Mouse (Mus musculus) mature B cell (primary cell): ENCODE measurements around the gene Rassf6.

ENCODE experiments used
- in situ Hi-C: fragments of 300-500 bp; cut with MboI; formaldehyde crosslinking; loops from 2 replicates; pipeline ENCODE4 v1.14.3; 2019

The Rassf6 gene

DNA sequence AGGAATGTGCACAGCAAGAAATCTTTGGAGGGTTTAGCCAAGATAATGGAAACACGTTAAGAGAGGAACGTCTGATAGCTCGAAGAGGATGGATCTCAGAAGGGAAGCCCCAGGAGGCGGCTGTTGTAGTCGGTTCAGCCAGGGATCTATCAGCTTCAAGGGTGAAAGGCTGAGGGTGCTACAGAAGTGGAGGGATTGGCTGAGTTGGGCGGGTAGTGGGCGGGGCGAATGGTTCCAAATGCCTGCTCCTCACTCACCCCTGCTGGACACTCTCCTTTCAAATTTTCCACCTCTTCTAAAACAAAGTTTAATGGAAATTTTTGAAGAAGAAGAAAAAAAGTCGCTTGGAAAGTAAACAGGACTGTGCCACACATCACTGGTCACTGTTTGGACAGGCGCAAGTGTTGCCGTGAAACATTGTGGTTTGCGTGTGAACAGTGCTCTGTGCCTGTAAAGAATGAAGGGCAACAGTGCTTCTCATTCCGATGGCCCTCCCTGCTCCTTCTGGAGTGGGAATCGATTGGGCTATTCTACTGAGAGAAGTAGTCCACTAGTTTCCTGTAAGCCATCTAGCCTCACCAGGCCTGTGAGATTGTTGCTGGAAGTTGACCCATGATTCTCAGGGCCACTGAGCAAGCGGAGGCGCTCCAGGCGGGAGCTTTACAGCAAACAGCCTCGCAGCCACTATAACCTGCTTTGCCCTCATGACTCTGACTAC lies 15.6 kb downstream of the Rassf6 start:
- in situ Hi-C loops, result loop anchor here (25.0 kb wide), 1 partner anchor 413 kb away; the partner anchor contains the start of gene Cox18

DNA sequence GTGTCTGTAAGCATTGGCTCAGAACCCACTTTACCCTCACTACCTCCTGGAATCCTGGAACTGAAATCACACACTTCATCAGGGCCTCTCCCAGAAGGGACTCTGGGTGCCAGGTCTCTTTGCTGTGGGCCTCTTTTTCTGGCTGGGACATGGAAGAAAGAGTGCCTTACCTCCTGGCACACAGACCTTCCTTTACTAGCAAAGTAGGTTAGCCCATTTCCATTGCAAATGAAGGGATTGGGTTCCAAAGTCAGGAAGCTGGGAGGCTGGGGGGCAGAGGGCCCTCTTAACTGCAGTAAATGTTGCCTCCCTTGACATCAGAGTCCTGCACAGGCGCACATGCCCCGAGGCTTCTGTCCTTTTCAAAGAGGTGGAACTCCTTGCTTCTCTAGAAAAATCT lies 17.2 kb downstream of the Rassf6 start:
- in situ Hi-C loops, result loop anchor here (25.0 kb wide), 1 partner anchor 411 kb away; the partner anchor contains the start of gene Cox18

GRCm38 (mm10) chr5:90621726-90622125 lies 18.7 kb downstream of the Rassf6 start:
- in situ Hi-C loops, result loop anchor here (25.0 kb wide), 1 partner anchor 409 kb away; the partner anchor contains the start of gene Cox18

GRCm38 (mm10) chr5:90621316-90621715 lies 19.1 kb downstream of the Rassf6 start:
- in situ Hi-C loops, result loop anchor here (25.0 kb wide), 1 partner anchor 409 kb away; the partner anchor contains the start of gene Cox18

- in situ Hi-C loops, result loop anchor here (25.0 kb wide), 1 partner anchor 406 kb away; the partner anchor contains the start of gene Cox18
Measured at GRCm38 (mm10) chr5:90617859-90618258, 22.6 kb downstream of the Rassf6 start.

DNA sequence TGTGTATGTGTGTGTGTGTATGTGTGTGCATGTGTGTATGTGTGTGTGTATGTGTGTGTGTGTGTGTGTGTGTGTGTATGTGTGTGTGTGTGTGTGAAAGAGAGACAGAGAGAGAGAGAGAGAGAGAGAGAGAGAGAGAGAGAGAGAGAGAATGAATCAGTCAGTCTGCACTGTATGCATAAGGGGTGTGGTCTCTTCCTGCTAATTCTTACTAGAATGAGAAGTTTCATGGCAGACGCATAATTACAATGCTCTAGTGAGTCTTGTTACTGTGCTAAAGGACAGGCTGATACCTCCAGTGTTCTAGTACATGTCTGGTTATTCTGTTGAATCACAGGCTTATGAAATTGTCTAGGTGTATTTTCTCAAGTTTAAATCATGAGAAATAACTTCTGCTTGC lies 27.7 kb downstream of the Rassf6 start:
- in situ Hi-C loops, result loop anchor here (25.0 kb wide), 1 partner anchor 400 kb away; the partner anchor contains the start of gene Cox18

DNA sequence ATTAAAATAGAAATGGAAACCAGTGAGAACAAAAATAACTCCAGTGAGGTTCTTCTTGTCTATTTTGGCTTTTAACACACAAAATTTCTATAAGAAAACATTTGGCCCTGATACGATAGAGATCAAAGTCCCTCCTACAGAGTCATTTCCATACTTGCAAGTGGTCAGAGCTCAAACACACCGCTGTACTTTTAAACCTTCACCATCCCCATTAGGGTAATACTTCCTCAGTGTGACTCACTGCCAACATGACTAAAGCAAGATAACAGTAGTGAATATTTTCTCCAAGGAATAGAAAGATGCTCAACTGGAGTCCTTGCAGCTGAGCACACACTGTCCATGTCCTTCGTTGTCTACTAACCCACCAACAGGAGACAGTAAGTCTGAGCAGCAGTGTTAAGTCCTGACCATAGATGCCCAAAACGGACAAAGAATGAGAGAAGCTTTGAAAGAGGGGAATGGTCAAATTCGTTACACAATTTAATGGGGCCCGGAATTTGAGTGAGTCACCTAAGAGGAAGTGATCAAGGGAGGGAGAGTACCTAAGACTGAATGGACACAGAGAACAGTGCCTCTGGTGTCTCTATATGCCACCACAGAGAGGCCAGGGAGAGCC lies 28.4 kb downstream of the Rassf6 start:
- in situ Hi-C loops, result loop anchor here (25.0 kb wide), 1 partner anchor 400 kb away; the partner anchor contains the start of gene Cox18

GRCm38 (mm10) chr5:90611388-90611787 lies 29.1 kb downstream of the Rassf6 start:
- in situ Hi-C loops, result loop anchor here (25.0 kb wide), 1 partner anchor 399 kb away; the partner anchor contains the start of gene Cox18

DNA sequence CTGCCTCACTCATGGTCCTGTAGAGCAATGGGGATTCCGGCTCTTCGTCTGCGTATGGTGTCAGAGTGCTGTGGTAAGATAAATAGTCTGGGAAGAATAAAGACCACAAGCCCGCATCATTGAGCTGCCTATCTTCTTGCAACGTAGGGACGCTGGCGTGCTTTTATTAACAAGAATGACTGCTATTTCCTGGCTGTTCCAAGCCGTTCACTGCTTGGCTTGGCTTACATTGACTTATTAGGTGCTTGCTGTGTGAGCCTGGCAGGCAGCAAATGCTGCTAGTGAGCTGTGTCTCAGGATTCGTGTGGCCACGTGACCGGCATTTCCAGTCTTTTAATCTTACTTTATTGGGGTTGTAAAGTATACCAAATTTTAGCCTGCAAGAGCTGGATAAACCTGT lies 31.6 kb downstream of the Rassf6 start:
- in situ Hi-C loops, result loop anchor here (25.0 kb wide), 1 partner anchor 397 kb away; the partner anchor contains the start of gene Cox18

DNA sequence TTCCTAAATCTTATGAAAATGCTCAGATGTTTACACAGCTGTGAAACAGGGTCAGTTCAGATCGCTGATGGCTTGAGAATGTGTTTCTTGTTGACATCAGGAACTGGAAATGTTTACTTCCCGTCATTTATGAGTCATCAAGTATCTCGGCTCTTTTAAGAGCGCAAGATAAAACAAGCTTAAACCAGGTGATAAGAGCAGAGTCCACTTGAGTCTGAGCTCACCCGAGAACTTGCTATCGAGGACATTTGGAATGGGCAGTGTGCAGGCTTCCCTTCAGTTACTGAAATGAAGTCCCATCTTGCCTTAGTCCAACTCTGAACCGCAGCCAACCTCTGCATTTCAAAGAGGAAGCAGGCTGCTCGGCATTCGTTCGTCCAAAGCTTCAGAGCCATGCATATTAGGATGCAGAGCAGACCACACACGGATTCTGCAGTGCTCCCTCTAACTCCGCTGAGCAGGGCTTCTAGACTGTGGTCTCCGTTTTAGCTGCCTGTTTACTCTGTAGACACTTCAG lies 37.0 kb downstream of the Rassf6 start:
- in situ Hi-C loops, result loop anchor here (5.0 to 25.0 kb wide), 2 partner anchors 49 to 391 kb away; partner anchors contain the start of gene Cox18

GRCm38 (mm10) chr5:90601469-90601868 lies 39.0 kb downstream of the Rassf6 start:
- in situ Hi-C loops, result loop anchor here (5.0 to 25.0 kb wide), 2 partner anchors 51 to 389 kb away; partner anchors contain the start of gene Cox18

DNA sequence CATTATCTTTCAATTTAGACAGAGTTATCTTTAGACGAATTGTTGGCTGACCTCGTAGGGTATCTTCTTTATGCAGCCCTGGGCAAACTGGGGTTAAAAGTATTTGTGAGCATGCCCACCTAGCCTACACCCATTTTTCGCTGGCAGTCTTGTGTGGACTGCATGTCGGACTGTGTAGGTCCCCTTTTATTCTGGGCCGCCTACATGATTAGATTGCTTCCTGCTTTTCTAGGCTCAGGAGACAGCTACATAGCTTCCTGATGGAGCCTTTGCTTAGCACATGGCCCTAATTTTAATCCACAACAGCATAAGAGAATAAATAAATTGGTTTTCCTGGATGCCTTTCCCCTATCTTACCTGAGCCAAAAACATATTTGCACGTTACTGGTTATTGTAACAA lies 44.3 kb downstream of the Rassf6 start:
- in situ Hi-C loops, result no loop called here

DNA sequence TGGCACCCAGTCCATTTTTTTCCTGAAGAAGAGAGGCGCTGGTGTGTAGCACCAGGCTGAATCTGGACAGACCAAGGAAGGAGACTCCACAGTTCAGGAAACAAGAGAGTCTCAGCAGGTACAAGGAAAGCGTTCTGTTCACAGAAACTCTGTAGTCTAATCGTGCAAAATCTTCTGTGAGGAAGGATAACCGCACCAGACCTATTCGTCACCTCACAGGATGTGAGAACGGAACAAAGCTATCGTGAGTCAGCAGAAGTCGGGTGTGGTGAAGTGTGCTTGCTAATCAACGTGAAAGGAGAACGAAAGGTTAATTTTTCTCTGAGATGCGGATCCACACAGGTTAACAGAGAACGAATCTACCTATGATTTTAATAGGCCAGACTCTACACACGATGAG lies 45.5 kb downstream of the Rassf6 start:
- in situ Hi-C loops, result no loop called here

DNA sequence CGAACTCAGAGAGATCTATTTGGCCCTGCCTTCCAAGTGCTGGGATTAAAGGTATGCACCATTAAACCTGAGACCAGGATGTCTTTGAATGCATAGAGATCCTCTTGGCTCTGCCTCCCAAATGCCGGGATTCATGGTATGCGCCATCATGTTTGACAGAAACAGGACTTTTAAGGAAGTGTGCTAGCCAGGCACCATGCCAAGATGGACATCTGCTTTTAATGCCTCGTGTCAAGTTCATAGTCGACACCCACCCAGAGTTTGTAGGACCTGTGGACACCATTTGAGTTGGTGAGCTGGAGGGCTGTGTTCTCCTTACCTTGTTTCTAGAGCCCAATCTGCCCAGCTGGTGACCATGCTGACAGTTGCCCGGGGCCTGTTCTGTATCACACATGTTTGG lies 48.5 kb downstream of the Rassf6 start:
- in situ Hi-C loops, result no loop called here

DNA sequence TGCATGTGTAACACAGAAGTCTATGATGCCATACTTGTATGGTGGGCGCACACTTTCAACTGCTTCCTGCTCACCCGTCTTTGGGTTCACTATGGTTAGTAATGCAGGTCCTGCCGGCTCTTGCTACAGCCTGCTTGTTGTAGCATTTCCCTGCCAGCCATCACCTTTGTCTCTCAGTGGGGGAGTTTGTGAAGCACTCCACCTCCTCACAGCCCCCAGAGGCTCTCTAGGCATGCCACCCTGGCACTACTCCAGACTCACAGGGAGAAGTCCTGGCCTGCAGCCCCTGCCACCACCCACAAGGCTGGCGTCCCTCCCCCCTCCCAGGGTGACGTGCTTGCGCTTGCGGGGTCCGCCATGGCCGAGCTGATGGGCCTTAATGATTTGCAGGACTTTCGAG lies 49.8 kb downstream of the Rassf6 start:
- in situ Hi-C loops, result no loop called here

- in situ Hi-C loops, result no loop called here
Measured at GRCm38 (mm10) chr5:90588708-90589595, 51.5 kb downstream of the Rassf6 start.

- in situ Hi-C loops, result no loop called here
Measured at GRCm38 (mm10) chr5:90588104-90588503, 52.4 kb downstream of the Rassf6 start.

DNA sequence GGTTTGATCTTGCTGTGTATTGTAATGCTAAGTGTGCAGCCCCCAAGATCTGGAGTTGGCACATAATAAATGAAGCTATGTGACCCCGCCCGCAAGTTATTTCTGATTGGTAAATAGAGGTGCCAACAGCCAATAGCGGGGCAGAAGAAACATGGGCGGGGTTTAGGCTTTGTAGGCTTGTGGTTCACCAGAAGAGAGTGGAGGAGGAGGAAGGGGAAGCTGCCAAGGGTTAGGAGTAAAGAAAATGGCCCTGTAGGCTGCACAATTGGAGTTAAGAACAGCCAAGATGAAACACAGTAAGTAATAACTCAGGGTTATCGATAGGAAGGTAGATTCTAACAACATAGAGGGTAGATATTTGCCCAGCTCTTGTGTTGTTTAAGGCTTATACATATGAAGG lies 53.9 kb downstream of the Rassf6 start:
- in situ Hi-C loops, result no loop called here

- in situ Hi-C loops, result no loop called here
Measured at GRCm38 (mm10) chr5:90584799-90585198, 55.7 kb downstream of the Rassf6 start.

DNA sequence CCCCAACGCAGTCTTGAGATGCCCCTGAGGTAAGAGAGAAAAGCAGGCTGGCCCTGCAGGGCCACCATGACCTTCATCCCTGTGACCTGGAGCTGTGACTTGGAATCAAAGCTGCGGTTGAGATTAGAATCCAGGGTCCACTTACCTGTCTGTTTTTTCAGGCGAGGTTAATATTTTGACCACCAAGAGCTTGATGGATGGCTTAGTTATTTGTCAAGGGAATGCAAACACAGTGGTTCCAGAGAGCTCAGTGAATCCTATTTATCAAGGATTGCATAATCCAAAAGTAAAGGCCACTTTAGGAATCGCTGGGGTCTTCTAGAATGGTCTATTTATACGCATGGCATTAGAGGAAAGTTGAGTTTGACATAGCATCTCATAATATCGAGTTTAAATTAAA lies 58.3 kb downstream of the Rassf6 start:
- in situ Hi-C loops, result no loop called here

GRCm38 (mm10) chr5:90579556-90579955 lies 60.9 kb downstream of the Rassf6 start:
- in situ Hi-C loops, result no loop called here
